Comparison of ENCODE assay signal across 16 mouse cellular contexts in the genomic region with DNA sequence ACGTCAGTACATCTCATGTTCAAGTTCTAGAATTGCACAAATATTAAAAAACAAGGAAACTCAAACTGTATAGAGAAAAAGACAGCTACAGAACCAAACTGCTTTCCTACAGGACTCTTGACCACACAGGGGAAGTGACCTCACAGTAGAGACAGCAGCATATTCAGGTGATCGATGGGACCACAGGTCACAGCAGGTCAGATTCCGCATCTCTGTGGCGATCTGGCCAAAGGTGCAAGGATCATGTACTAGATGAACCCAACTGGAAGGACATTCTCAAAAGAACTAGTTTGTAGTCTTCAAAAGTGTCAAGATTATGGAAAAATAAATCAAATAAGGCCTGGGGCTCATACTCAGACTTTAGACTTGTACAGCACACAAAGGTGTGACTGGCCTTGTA.
"Had no signal": no experiment of that assay in that cellular context is flagged by ENCODE, and none has a peak within 500 bp of the region (broad histone marks: within the 10 kb centered on the region; RNA-seq: fewer than 3 reads in every experiment).

No protein-coding gene starts in this region.

- H3K27ac ChIP-seq: neural tube, embryonic 13.5 days; neural tube, embryonic 15.5 days; stomach, embryonic 15.5 days; stomach, postnatal 0 days had no signal

- H3K4me3 ChIP-seq: neural tube, embryonic 13.5 days; neural tube, embryonic 15.5 days; stomach, embryonic 15.5 days had no signal

- H3K4me2 ChIP-seq: neural tube, embryonic 13.5 days; neural tube, embryonic 15.5 days; stomach, embryonic 15.5 days had no signal

- H3K9ac ChIP-seq: neural tube, embryonic 15.5 days; stomach, embryonic 15.5 days had no signal

- H3K27me3 ChIP-seq: neural tube, embryonic 13.5 days; neural tube, embryonic 15.5 days; stomach, embryonic 15.5 days had no signal

- H3K9me3 ChIP-seq: neural tube, embryonic 13.5 days; neural tube, embryonic 15.5 days; stomach, embryonic 15.5 days had no signal

- DNase-seq: retina, postnatal 1 day; right cerebral cortex, adult 18-20 months; right cerebral cortex, postnatal 14 days; right cerebral cortex, postnatal 25 days; right cerebral cortex, postnatal 4 days; spleen, adult 18-20 months; thymus, adult 18-20 months; thymus, adult 2 months; thymus, postnatal 14 days; thymus, postnatal 25 days; thymus, postnatal 36 days; thymus, postnatal 4 days had no signal

- H3K4me1 ChIP-seq: stomach, embryonic 15.5 days had no signal
